Mouse (Mus musculus): ENCODE results near the gene Top3b.
A peak's percentile ranks its signal among the peaks of the same experiment; 100 is the strongest.
"Not testable (repeated sequence)": the region's sequence is repeated elsewhere in the genome, so short reads cannot be mapped to it uniquely, and the experiment has no call there.

Gene Top3b

GRCm38 (mm10) chr16:16870617-16871331 lies at the start of gene Top3b, which contains the start of gene Vpreb1:
Top3b (plus strand) TSS chr16:16870736.
Vpreb1 (minus strand) TSS chr16:16870843.
- peak; percentile 92 for DNase-seq (ENCODE audit: low read depth, low spot score)

- DNase-seq (ENCODE audit: low read depth, low spot score), result no peak
Measured at GRCm38 (mm10) chr16:16825476-16825875, 45.1 kb upstream of the Top3b start.

- DNase-seq (ENCODE audit: low read depth, low spot score), result no peak
Measured at GRCm38 (mm10) chr16:16826223-16826622, 44.3 kb upstream of the Top3b start.

GRCm38 (mm10) chr16:16828757-16829615 lies 41.5 kb upstream of the Top3b start, which contains the start of gene Spag6l:
Spag6l (minus strand) TSS chr16:16829456.
- DNase-seq (ENCODE audit: low read depth, low spot score), result peak; percentile 47

GRCm38 (mm10) chr16:16829671-16830070 lies 40.9 kb upstream of the Top3b start:
- no peak for DNase-seq (ENCODE audit: low read depth, low spot score)

- no peak for DNase-seq (ENCODE audit: low read depth, low spot score)
Measured at GRCm38 (mm10) chr16:16849196-16849595, 21.3 kb upstream of the Top3b start.

- DNase-seq (ENCODE audit: low read depth, low spot score), result no peak
Measured at GRCm38 (mm10) chr16:16852411-16852810, 18.1 kb upstream of the Top3b start.

GRCm38 (mm10) chr16:16854836-16855235 lies 15.7 kb upstream of the Top3b start:
- DNase-seq (ENCODE audit: low read depth, low spot score), result no peak

GRCm38 (mm10) chr16:16855541-16855940 lies 15.0 kb upstream of the Top3b start:
- no peak for DNase-seq (ENCODE audit: low read depth, low spot score)

- DNase-seq (ENCODE audit: low read depth, low spot score), result not testable (repeated sequence)
Measured at GRCm38 (mm10) chr16:16856054-16856453, 14.5 kb upstream of the Top3b start.

GRCm38 (mm10) chr16:16856731-16857476 lies 13.6 kb upstream of the Top3b start:
- no peak for DNase-seq (ENCODE audit: low read depth, low spot score)

GRCm38 (mm10) chr16:16862288-16862687 lies 8.2 kb upstream of the Top3b start:
- no peak for DNase-seq (ENCODE audit: low read depth, low spot score)

GRCm38 (mm10) chr16:16863978-16864377 lies 6.6 kb upstream of the Top3b start, which contains the start of gene Igll1:
Igll1 (minus strand) TSS chr16:16863985.
- DNase-seq (ENCODE audit: low read depth, low spot score), result no peak

GRCm38 (mm10) chr16:16865217-16865616 lies 5.3 kb upstream of the Top3b start:
- no peak for DNase-seq (ENCODE audit: low read depth, low spot score)

GRCm38 (mm10) chr16:16865696-16866561 lies 4.6 kb upstream of the Top3b start:
- DNase-seq (ENCODE audit: low read depth, low spot score), result no peak

- DNase-seq (ENCODE audit: low read depth, low spot score), result no peak
Measured at GRCm38 (mm10) chr16:16870241-16870616, 307 bp upstream of the Top3b start.

- DNase-seq (ENCODE audit: low read depth, low spot score), result no peak
Measured at GRCm38 (mm10) chr16:16879025-16879424, 8.5 kb downstream of the Top3b start.

- DNase-seq (ENCODE audit: low read depth, low spot score), result no peak
Measured at GRCm38 (mm10) chr16:16888341-16888740, 17.8 kb downstream of the Top3b start.

- DNase-seq (ENCODE audit: low read depth, low spot score), result no peak
Measured at GRCm38 (mm10) chr16:16892366-16892765, 21.8 kb downstream of the Top3b start.

- no peak for DNase-seq (ENCODE audit: low read depth, low spot score)
Measured at GRCm38 (mm10) chr16:16896015-16896381, 25.5 kb downstream of the Top3b start.
